In genomic region chr14:32683251-32683838, GRCm38 (mm10) we compare ENCODE assay signal across 9 mouse cellular contexts. TPM values are rescaled to one million over a fixed set of nuclear protein-coding genes. Genes with fewer than 3 reads are reported as not detected.
DNase-seq lines count a peak whose midpoint lies in the region; ATAC-seq and TF ChIP-seq lines count a peak whose summit lies in the region.
"Had no signal": no experiment of that assay in that cellular context is flagged by ENCODE, and none has a peak within 500 bp of the region (broad histone marks: within the 10 kb centered on the region; RNA-seq: fewer than 3 reads in every experiment).

No protein-coding gene starts in this region.

- peaks cover 67% of the 10 kb centered on the region for H3K4me1 ChIP-seq in heart, embryonic 13.5 days
- peaks cover 14% of the 10 kb centered on the region for H3K4me1 ChIP-seq in liver, postnatal 0 days (ENCODE audit: insufficient read depth)
- 0 out of 2 replicates have a peak, but pooled peaks cover 3% of the 10 kb centered on the region for H3K4me1 ChIP-seq in stomach, postnatal 0 days (replicated peaks; ENCODE audit: control insufficient read depth, insufficient read depth)

- H3K27ac ChIP-seq in layer of hippocampus, adult 2 months, result peak overlapping the region; percentile 39; the same call in 1 of the 2 replicates
- H3K27ac ChIP-seq in heart, embryonic 13.5 days (replicated peaks), result peak overlapping the region; percentile 97
- no peak overlapping the region for H3K27ac ChIP-seq in liver, postnatal 0 days (ENCODE audit: low read depth)
- no peak overlapping the region for H3K27ac ChIP-seq in stomach, postnatal 0 days (replicated peaks)

- peak overlapping the region; percentile 88 for H3K9ac ChIP-seq in heart, embryonic 13.5 days
- H3K9ac ChIP-seq in liver, postnatal 0 days (replicated peaks), result no peak overlapping the region
- H3K9ac ChIP-seq in stomach, postnatal 0 days (ENCODE audit: low read length), result no peak overlapping the region

- H3K4me2 ChIP-seq in heart, embryonic 13.5 days, result peak overlapping the region; percentile 70
- H3K4me2 ChIP-seq in liver, postnatal 0 days (ENCODE audit: low read depth, low read length), result no peak overlapping the region
- no peak overlapping the region for H3K4me2 ChIP-seq in stomach, postnatal 0 days (replicated peaks; ENCODE audit: low read depth)

- TF ChIP-seq CTCF in layer of hippocampus, adult 2 months (conservative IDR thresholded peaks at IDR 0.05), result no peak
- no peak for TF ChIP-seq CTCF in liver, postnatal 0 days (IDR thresholded peaks at IDR 0.05; ENCODE audit: low read depth)
- no peak for TF ChIP-seq CTCF in stomach, postnatal 0 days (IDR thresholded peaks at IDR 0.05; ENCODE audit: low read depth)

- no peaks in the 10 kb centered on the region for H3K36me3 ChIP-seq in heart, embryonic 13.5 days
- no peaks in the 10 kb centered on the region for H3K36me3 ChIP-seq in liver, postnatal 0 days (replicated peaks; ENCODE audit: insufficient read depth, low read length)
- H3K36me3 ChIP-seq in stomach, postnatal 0 days (ENCODE audit: control insufficient read depth, insufficient read depth, low read length), result no peaks in the 10 kb centered on the region
- H3K36me3 ChIP-seq: G1E had no signal

- TF ChIP-seq EP300 in liver, postnatal 0 days (IDR thresholded peaks at IDR 0.05; ENCODE audit: low read depth), result no peak
- TF ChIP-seq EP300 in stomach, postnatal 0 days (optimal IDR thresholded peaks at IDR 0.05), result no peak

- 0 out of 2 replicates have a peak, but pooled peaks cover 3% of the 10 kb centered on the region for H3K27me3 ChIP-seq in heart, embryonic 13.5 days (replicated peaks)
- no peaks in the 10 kb centered on the region for H3K27me3 ChIP-seq in liver, postnatal 0 days (ENCODE audit: insufficient read depth, low read length)
- H3K27me3 ChIP-seq in stomach, postnatal 0 days (ENCODE audit: control insufficient read depth, insufficient read depth, low read length), result no peaks in the 10 kb centered on the region

- H3K9me3 ChIP-seq in heart, embryonic 13.5 days, result no peaks in the 10 kb centered on the region
- H3K9me3 ChIP-seq in liver, postnatal 0 days (ENCODE audit: low read length), result no peaks in the 10 kb centered on the region
- no peaks in the 10 kb centered on the region for H3K9me3 ChIP-seq in stomach, postnatal 0 days (ENCODE audit: control insufficient read depth, low read length)

- no peak for DNase-seq in layer of hippocampus, adult 2 months (ENCODE audit: low spot score in 2 of 2)
- no peak for DNase-seq in layer of hippocampus, adult 9-10 months (ENCODE audit: low spot score)
- peak; percentile 52 for DNase-seq in adrenal gland, postnatal 10 days
- DNase-seq in embryo, embryonic 11 days, result peak; percentile 43
- peak; percentile 38 for DNase-seq in liver, postnatal 0 days
- DNase-seq in stomach, postnatal 0 days (ENCODE audit: low spot score), result no peak
- no peak for DNase-seq in frontal cortex, postnatal 36 days (ENCODE audit: low spot score in 2 of 2)

- WGBS in heart, embryonic 13.5 days, result 16% methylated on average over 19 of the region's 19 CpGs
- WGBS in liver, postnatal 0 days (ENCODE audit: insufficient replicate concordance), result 36% methylated on average over 19 of the region's 19 CpGs
- 53% methylated on average over 19 of the region's 19 CpGs for WGBS in stomach, postnatal 0 days

- ATAC-seq in heart, embryonic 13.5 days (ENCODE audit: extremely low read depth, insufficient number of reproducible peaks, low FRiP score, low TSS enrichment), result 0 out of 2 replicates have a peak, but pooled peaks have one; percentile 7
- no peak; the same call in 1 of the 2 replicates for ATAC-seq in liver, postnatal 0 days
- ATAC-seq in stomach, postnatal 0 days (ENCODE audit: low FRiP score, low TSS enrichment), result peak; percentile 29; the same call in 1 of the 2 replicates

- peak overlapping the region; percentile 6; the same call in 1 of the 2 replicates for H3K4me3 ChIP-seq in layer of hippocampus, adult 2 months
- peak overlapping the region; percentile 62 for H3K4me3 ChIP-seq in heart, embryonic 13.5 days
- no peak overlapping the region for H3K4me3 ChIP-seq in liver, postnatal 0 days (ENCODE audit: low read depth, low read length)
- H3K4me3 ChIP-seq in stomach, postnatal 0 days (ENCODE audit: low read depth, low read length), result no peak overlapping the region

RNA-seq across cellular contexts. Expression of gene 3425401B19Rik, which starts 1.7 kb away (rescaled TPM):
- total RNA-seq in layer of hippocampus, adult 2 months (2021), result under 1 TPM; 0.15 to 0.17 TPM
- total RNA-seq in adrenal gland, postnatal 10 days (2021), result 10 to 100 TPM in 1 of 2 experiments, 1 to 10 TPM in 1; 5.6 to 19.6 TPM
- polyA plus RNA-seq in heart, embryonic 13.5 days (2015; fragmentation: Nextera tagmentation; extraction: Ambion mirVana), result 8.5 and 10.6 TPM in 2 replicates
- polyA plus RNA-seq in liver, postnatal 0 days (2015; fragmentation: Nextera tagmentation; extraction: Ambion mirVana), result 0.12 and 0.14 TPM in 2 replicates
- 0.02 TPM in 1 of 2 replicates, not detected in the other for polyA plus RNA-seq in stomach, postnatal 0 days (2015; fragmentation: Nextera tagmentation; extraction: Ambion mirVana)
- polyA plus RNA-seq: G1E had no signal

Comparison
In these comparisons a context has a peak if more than half of its experiments do, and no peak if none do; other contexts are left out.
1. DNase-seq: peak in adrenal gland, postnatal 10 days (single experiment), embryo, embryonic 11 days (single experiment) and liver, postnatal 0 days (single experiment); none in layer of hippocampus, adult 2 months (0 of 2), layer of hippocampus, adult 9-10 months (single experiment), stomach, postnatal 0 days (single experiment) and frontal cortex, postnatal 36 days (0 of 2).
2. H3K27ac ChIP-seq: peak in layer of hippocampus, adult 2 months (single experiment) and heart, embryonic 13.5 days (single experiment); none in liver, postnatal 0 days (single experiment) and stomach, postnatal 0 days (single experiment).
3. H3K4me3 ChIP-seq: peak in layer of hippocampus, adult 2 months (single experiment) and heart, embryonic 13.5 days (single experiment); none in liver, postnatal 0 days (single experiment) and stomach, postnatal 0 days (single experiment).